Mouse (Mus musculus) WW6 (cell line): ENCODE data around the gene Them4.
"Not testable (repeated sequence)": the region's sequence is repeated elsewhere in the genome, so short reads cannot be mapped to it uniquely, and the experiment has no call there.

Experiments used
- DNase-seq: peaks from one replicate; pipeline ENCODE4 v3.0.0-alpha.2; 2013; ENCODE audit warnings: low read depth, low spot score

Them4 gene

DNA sequence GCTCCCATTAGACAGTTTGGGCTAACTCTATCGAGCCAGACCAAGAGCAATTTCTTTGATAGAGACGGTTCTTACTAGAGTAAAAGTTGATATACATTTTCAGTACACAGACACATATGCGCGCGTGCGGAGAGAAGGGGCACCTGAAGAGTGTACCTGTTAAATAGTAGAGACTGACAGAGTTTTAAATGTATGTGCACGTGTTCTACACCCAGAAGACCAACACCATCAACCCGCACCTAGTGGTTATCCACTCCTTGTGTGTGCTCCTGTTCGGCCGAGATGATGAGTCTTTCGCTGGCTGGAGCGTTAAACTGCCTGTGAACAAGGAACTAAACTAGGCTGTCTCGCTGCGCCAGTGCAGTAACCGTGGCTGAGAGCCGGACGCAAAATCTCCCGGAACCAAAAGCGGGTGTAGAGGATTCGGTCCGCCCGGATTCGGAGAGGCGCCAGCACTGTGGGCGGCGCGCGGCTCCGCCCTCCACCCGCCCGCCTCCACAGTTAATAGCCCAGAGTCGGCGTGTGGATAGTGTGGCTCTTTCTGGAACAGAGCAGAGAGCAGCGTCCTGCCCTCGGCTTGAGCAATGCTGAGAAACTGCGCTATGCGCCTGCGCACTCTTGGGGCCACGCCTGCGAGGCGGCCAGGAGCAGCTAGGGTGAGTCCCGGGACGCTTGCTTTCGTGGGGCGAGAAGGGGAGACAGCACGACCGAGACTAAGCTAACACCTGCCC is at the start of gene Them4:
Gene Them4, plus strand, starts transcription at position 457 of the 731 bp plus-strand sequence.
- DNase-seq = peak; percentile 91

DNA sequence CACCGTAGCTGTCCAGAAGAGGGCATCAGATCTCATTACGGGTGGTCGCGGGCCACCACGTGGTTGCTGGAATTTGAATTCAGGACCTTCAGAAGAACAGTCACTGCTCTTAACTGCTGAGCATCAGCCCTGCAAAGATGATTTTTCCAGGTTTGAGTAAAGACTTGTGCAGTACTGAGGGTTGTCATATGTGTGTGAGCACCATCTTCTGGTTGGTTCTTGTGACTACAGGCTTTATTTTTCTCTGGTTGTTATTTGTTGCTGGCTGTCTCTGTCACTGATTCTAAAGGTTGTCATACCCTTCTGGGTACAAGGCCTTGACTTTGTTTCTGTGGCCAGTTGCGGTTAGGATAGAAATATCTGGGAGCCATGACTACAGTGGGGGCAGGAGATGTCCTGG is 49.3 kb upstream of the Them4 start:
- DNase-seq = no peak

DNA sequence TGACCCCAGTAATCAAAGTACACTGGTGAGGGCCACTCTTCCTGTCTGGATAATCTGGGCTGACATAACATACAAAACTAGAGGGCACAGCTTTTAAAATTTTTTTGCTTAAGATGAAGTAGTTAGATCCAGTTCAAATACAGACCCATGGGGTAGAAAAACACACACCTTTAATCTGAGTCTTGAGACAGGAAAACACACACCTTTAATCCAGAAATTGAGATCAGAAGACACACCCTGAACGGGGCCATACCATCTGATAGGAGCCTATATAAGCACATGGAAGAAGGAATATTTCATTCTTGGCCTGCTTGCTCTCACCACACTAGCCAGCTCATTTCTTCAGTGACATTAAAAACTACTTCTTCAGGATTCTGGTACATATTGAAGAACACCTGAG is 46.2 kb upstream of the Them4 start, which contains the start of gene Gm4778:
Gene Gm4778, plus strand, starts transcription at position 301 of the 400 bp plus-strand sequence.
- not testable (repeated sequence) for DNase-seq

DNA sequence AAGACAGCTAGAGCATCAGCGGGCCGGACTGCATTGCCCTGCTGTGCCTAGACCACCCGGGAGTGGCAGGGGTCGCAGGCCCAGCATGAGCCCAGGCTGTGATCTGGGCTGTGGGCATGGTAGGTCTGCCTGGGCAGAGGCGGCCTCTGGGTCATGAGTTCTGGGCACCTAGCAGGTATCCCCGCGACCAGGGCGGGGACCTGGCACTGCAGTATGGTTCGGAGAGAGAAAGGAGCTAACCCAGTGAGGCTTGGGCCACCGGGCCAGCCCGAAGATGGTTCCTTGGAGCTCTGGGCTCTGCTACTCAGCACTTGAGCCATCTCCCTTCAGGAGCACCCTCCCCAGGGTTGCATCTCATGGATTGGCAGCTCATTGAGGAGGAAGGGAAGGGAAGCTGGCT is 33.9 kb upstream of the Them4 start:
- DNase-seq = no peak

DNA sequence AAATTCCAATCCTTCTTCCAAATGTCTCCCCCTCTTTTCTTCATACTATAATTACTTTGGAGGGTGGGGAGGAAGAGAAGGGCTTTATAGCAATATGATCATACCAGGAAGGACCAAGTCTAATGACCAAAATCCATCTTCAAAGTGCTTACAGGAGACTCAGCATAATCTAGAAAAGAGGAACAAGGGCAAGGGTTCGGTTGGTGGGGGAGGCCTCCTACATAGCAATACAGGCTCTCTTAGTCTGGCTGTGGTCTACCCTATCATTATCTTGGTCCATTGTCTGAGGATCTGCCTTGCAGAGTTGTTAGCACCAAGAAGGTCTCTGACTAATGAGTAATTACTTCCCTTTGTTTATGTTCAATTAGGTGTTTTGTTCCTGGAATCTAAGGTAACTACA is 4.4 kb upstream of the Them4 start:
- no peak for DNase-seq

DNA sequence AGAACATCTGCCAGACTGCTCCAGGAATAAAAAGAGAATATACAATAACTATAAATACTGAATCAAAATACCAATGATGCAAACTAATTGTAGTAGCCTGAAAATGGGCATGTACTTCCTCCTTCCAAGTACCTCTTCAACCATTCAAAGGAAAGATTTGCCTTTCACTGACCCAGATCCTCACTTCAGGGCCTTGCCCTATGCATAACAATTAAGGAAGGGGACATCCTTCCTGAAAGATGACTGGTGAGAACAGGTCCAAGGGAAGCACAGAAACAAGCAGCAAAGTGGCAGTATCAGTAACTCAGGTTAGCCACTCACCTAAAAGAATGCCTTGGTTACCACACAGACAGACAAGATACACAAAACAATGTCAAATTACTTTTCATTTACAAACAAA is 2.9 kb upstream of the Them4 start:
- no peak for DNase-seq

DNA sequence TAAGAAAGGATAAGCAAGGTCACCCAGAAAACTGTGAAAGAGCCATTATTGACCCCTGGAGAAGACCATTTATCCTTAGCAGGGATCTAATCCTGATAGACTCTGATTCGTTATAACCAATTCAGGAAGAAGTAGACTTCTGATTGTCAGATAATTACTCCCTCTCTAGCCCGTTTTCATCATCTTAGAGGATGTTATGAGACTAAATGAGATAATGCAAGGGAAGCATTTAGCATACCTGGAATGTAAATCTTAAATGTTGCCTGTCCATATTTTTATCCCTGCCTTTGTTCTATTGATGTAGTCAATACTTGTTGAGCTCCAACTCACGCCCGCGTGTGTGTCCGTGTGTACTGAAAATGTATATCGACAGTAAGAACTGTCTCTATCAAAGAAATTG is 602 bp downstream of the Them4 start:
- DNase-seq = no peak

DNA sequence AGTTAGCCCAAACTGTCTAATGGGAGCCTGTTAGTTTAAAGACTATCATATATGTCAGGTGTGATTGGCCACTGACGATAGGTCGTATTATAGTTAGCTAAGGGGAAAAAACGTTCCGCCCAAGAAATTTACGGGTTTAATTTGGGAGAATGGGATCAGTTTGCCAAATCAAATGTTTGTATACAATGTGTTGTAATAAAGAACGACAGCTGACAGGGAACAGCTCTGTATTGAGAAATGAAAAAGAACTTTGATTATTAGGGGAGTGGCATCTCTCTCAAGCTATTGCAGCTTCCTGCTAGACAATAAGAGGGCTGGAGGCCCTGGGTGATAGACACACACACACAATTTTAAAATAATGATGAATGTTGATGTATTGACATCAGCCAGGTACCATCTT is 1.0 kb downstream of the Them4 start:
- DNase-seq = no peak

DNA sequence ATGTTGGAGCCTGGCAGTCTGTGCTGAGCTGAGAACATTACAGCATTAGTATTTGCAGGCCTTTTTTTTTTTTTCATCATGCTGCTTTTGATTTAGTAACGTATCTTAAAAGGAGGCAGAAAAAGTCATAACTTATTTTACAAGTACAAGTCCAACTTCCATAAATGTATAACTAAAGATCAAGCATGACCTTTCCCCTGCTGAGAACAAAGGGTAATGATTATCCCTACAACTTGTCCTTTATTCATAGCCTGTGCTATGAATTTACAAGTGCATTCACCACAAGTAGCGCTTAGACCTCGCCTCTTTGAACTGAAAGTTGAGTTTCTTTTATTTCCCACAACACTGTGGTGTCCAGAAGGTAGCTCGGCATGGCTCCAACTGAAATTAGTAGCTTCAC is 1.5 kb downstream of the Them4 start:
- DNase-seq = no peak

DNA sequence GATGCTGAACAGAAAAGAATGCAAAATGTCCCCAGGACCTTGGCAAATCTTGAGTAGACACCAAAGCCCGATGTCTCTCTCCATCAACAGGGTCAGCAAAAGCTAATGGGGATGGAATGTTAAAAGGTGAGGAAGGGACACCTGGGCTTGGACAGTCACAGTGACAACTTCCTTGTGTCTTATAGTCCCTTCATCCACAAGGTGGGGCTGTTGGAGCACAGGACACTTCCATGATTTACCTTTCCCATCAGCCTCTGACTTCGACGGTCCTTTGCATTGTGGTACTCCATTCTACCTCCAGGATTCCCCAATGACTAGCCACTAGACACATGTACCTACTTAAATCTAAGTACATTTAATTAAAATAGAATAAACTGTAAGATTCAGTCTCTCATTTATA is 18.8 kb downstream of the Them4 start:
- DNase-seq = no peak

DNA sequence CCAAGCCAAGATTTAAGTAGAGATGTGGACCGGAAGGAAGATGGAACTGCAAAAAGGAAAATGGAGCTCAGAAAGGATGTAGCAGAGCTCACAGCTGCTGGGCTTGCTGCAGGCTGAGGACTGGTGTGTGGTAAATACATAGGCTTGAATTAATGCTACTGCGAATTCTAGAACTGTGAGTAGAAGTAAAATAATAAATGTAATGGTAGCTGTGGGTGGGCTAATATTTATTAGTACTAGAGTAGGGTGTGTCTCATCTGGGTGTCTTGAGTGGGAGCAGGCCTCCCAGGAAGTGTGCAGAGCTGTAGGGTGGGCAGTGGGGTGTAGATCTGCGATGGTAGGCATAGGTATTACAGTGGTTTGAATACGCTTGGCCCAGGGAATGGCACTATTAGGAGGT is 24.6 kb downstream of the Them4 start:
- DNase-seq = no peak

DNA sequence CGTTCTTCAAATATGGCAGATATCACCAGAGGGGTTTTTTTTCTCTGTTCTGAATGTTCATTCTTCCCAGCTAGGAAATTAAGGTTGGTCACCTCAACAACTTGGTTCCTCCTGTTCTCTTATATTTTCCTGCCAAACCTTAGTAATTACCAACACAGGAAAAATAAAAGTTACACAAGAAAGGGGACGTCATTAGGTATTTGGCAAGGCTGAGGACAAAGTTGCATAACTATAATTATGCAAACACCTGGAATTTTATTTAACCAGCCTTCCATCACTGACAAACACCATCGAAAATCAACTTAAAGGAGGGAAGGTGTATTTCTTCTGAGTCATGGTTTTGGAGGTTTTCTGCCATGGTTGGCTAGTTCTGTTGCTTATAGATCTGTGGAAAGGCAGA is 28.6 kb downstream of the Them4 start:
- DNase-seq = no peak

DNA sequence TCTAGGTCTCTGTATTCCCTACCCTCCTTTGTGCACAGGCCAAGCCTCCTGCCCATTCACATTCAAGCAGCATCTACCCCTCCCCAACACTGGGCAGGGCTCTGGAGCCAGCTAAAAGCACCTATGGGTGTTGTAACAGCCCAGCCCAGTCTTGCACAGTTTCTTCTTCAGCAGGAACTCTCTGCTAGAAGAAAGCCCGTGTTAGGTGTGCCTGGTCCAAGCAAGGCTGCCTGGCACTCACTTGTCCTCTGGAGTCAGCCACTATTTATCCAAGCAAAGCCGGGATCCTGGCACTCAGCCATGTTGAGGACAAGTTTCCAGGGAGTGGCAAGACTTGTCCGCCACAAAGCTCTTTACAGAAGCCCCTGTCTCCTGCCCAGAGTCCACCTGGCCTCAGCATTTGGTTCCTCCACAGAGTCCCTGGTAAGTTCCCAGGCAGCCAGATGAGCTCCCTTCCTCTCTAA is 32.1 kb downstream of the Them4 start, which contains the start of gene Them5:
Gene Them5, plus strand, starts transcription at position 141 of the 464 bp plus-strand sequence.
- DNase-seq = no peak

DNA sequence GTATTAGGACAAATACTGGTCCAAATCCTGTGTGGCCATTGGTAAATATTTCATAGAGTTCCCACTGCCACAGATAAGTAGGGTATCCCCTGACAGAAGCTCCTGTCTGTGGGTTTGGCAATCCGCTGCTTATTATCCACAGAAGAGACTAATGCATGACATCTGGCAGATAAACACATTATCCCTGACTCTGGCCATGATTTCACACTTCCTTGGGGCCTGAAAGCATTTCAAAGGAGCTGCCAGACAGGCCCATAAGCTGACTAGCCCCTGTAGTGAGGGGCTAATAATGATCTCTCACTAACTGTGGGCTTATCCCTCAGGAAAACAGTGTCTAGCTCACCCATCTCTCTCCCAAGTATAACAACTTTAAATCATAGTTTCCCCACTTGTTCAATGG is 32.7 kb downstream of the Them4 start:
- no peak for DNase-seq

DNA sequence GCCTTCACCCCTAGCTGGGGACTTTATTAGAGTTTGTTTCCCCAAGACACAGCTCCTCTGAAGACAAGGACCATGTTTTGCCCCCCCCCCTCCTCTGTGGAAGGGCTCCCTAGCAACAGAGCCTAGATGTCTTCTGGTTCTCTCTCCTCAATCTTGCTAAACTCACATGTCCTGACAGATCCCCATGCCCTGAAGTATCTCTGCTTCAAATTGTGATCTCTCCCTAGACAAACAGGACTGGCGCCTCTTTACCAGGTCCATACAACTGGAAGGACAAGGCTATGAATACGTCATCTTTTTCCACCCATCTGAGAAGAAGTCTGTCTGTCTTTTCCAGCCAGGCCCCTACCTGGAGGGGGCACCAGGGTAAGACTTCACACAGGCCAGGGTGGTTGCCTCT is 34.3 kb downstream of the Them4 start:
- DNase-seq = no peak

DNA sequence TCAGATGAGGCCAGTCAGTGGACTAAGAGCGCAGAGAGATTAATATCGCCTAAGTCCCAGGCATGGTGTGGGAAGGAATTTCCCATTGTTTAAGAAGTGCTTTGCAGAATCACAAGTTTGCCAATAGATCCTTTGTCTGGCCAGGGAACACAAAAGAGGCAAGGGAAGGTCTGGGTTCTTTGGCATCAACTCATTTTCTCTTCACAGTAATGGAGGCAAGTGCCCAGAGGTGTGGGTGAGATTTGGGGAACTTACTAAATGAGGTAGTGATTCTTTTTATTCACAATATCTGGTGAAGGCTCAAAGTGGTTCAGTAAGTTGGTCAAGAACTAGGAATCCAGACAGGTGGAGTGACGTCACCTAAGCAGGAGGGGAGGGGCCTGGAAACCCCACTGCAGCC is 35.0 kb downstream of the Them4 start:
- no peak for DNase-seq

DNA sequence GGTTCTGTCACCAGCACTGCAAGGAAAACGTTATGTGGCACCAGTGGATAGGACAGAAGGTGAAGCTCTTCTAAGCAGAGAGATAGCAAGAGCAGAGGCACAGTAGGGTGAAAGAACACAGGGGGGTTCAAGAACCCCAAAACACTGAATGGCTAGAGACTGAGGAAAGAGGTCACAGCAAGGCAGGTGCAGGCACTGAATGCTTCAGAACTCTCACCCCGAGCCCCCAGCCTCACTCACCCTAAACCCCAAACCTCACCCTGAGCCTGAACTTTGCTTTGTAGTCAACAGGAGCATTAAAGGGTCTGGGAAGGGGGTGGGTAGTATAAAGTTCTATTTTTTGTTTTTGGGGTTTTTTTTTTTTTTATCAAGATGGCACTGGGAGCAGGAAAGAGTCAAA is 38.3 kb downstream of the Them4 start:
- DNase-seq = no peak

DNA sequence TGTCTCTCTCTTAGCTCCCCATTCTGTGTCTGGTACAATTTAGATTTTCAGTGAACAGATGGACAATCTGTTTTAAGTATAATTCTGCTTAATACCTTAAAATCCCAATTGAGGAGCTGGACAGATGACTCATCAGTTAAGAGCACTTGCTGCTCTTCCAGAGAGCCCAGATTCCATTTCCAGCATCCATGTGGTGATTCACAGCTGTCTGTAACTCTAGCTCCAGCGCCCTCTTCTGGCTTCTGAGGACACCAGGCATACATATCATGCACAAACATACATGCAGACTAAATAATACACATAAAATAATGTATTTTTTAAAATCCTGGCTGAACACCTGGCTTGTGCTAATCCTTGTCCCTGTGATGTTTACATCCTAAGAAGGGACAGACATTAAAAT is 50.9 kb downstream of the Them4 start:
- DNase-seq = no peak

DNA sequence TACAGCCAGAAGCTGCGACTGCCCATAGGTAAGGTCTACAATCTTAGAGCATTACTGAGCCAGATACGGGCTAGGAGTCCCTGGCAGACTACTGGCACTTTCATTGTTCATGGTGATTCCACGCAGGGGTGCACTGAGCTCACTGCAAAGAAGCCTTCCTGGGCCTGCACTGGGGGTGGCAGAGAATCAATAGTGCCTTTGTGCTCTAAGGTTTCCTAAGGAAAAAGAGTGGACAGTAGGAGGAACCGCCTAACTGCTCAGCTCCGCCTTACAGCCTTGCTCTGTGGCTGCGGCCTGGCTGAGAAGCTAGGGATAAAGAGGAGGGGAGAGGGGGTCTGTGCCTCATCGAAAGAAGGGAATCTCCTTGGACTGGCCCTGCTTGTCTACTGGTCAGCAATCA is 52.2 kb downstream of the Them4 start, which contains the start of gene C2cd4d:
Gene C2cd4d, plus strand, starts transcription at position 301 of the 400 bp plus-strand sequence.
- no peak for DNase-seq

DNA sequence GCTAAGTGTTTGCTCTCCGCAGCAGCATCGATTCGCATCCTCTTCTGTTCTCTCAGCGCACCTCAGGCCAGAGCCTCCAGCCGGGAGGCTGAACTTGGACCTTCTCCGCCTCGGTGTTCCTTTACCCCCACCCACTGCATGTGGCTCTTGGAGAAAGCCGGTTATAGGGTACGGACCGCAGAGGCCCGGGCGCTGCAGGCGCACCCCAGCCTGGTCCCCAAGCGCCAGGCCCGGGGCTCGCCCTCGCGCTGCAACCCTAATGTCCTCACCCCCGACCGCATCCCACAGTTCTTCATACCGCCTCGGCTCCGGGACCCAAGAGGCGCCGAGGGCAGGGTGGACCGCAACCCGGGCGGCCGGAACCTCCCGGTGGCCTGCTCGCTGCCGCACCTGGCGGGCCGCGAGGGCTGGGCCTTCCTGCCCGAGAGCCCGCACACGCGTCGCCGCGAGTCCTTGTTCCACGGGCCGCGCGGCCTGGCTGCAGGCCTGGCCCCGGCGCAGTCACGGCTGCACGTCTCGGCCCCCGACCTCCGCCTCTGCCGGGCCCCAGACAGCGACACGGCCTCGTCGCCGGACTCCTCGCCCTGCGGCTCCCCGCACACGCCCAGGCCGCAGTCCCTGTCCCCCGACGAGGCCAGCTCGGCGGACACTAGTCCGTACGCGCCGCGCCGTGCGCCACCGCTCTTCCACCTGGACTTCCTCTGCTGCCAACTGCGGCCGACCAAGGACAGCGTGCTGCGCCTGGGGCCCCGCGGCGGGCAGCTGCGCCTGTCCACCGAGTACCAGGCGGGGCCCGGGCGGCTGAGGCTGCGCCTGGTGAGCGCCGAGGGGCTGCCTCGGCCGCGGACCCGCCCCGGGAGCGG is 53.6 kb downstream of the Them4 start:
- no peak for DNase-seq

DNA sequence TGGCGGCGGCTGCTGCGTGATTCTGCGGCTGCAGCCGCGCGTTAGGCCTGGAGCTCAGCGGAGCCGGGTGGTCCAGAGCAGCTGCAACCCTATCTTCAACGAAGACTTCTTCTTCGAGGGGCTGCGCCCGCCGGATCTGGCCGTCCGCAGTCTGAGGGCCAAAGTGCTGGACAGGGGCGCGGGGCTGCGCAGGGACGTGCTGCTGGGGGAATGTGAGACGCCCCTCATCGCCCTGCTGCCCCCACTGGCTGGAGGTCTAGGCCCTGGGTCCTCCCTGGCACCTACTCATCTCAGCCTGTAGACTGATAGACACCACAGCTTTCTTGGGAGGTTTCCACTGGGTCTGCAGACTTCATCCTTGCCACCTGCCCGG is 54.3 kb downstream of the Them4 start:
- no peak for DNase-seq

DNA sequence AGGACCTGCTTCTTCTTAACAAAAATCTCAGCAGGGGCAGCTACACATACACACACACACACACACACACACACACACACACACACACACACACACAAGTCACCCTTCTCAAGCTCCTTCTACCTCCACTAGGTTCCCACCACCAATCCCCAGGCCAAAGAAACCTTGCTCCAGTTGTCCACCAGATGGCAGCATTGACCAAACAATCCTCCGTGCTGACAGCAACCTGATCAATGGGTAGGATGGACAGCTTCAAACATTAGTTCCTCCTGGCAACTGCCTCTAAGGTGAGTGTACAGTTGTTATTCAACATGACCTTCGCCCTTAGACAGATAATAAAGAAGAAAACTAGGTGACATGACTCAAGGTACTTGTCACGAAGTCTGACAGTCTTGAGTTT is 56.9 kb downstream of the Them4 start:
- DNase-seq = peak; percentile 59

DNA sequence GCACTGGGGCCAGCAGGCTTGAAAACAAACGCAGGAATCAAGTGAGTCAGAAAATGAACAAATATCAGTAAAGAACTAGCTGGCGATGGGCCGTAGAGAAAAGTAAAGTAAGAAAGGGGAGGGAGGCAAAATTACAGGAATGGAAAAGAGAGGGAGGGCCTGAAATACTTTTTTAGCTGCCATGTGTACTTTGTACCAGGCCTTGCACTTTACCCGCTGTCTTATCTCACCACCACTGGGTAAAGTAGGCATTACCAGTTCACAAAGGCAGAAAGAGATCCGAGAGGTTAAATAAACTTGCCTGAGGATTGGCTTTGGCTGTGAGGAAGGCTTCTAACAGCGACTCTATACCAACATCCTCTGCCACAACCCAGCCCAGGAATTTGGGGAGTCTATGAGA is 57.6 kb downstream of the Them4 start:
- no peak for DNase-seq
